Mouse (Mus musculus) thymus, adult 2 months (tissue): Measurements from ENCODE around the gene Draxin. TPM values are rescaled to one million over a fixed set of nuclear protein-coding genes. Genes with fewer than 3 reads are reported as not detected.

Experiments used
- DNase-seq: peaks from one replicate; pipeline ENCODE4 v3.0.0; 2021
- H3K27ac ChIP-seq: fragments of 200-500 bp; 2 replicates; pipeline ENCODE4 v1.5.1; 2012; ENCODE audit warnings: low read length, control low read depth; ENCODE audit not compliant: control insufficient read depth, insufficient read depth
- H3K27me3 ChIP-seq: fragments of 200-500 bp; 2 replicates; pipeline ENCODE4 v1.6.1; 2012; ENCODE audit warnings: mild to moderate bottlenecking, low read length, moderate library complexity, mixed read lengths; ENCODE audit not compliant: control insufficient read depth, insufficient read depth
- H3K36me3 ChIP-seq: fragments of 200-500 bp; 2 replicates; pipeline ENCODE4 v1.6.1; 2012; ENCODE audit warnings: mild to moderate bottlenecking, low read length, moderate library complexity; ENCODE audit not compliant: control insufficient read depth, insufficient read depth
- H3K4me1 ChIP-seq: fragments of 200-500 bp; replicated peaks from 2 replicates; pipeline ENCODE4 v1.6.1; 2012; ENCODE audit warnings: low read length; ENCODE audit not compliant: control insufficient read depth, insufficient read depth
- H3K4me3 ChIP-seq: fragments of 200-500 bp; 2 replicates; pipeline ENCODE4 v1.5.1; 2012; ENCODE audit warnings: mild to moderate bottlenecking, low read length, control low read depth, moderate library complexity; ENCODE audit not compliant: control insufficient read depth, insufficient read depth
- CTCF ChIP-seq: fragments of 200-500 bp; IDR thresholded peaks from 2 replicates; pipeline ENCODE4 v1.5.1; 2012; ENCODE audit warnings: mild to moderate bottlenecking, control low read depth, low read length, moderate library complexity, borderline replicate concordance; ENCODE audit not compliant: control insufficient read depth, poor library complexity, insufficient read depth; ENCODE audit errors: extremely low read depth
- POLR2A ChIP-seq: fragments of 200-500 bp; IDR thresholded peaks from 2 replicates; pipeline ENCODE4 v1.6.1; 2012; ENCODE audit warnings: mild to moderate bottlenecking, low read length, control low read depth, moderate library complexity; ENCODE audit not compliant: control insufficient read depth, poor library complexity, insufficient read depth; ENCODE audit errors: extremely low read depth
- WGBS: fragments of 180-500 bp; shearing (Covaris S2); methylation state at CpG from one replicate; pipeline ENCODE4 v1.1.7; 2018; 5-methylcytosine and 5-hydroxymethylcytosine counted together
- polyA plus RNA-seq: library from polyadenylated mRNA; depleted of rRNA; stranded (reverse); fragments of >200 nt; gene quantifications from 2 replicates; pipeline ENCODE4 v1.2.3, GENCODE M21; 2012

Gene Draxin
- polyA plus RNA-seq, 1 experiment, result 0.26 TPM

- DNase-seq, result no peak
- H3K36me3 ChIP-seq, result peaks cover 27% of the 10 kb centered on the region
- 97% methylated on average over 10 of the region's 10 CpGs for WGBS
Measured at GRCm38 (mm10) chr4:148081201-148081600, 49.3 kb downstream of the Draxin start.

GRCm38 (mm10) chr4:148080597-148080973 is 49.9 kb downstream of the Draxin start:
- Histone ChIP-seq H3K4me3 (no peak overlapping the region), H3K27me3 (no peaks in the 10 kb centered on the region), H3K36me3 (peaks cover 27% of the 10 kb centered on the region), H3K27ac (no peak overlapping the region), H3K4me1 (peaks cover 37% of the 10 kb centered on the region)
- WGBS, result 94% methylated on average over 1 of the region's 1 CpGs
- DNase-seq, result no peak
- no peak for TF ChIP-seq POLR2A
- TF ChIP-seq CTCF, result no peak

More at GRCm38 (mm10) chr4:148081201-148081600, 49.3 kb downstream of the Draxin start:
- Histone ChIP-seq H3K4me3 (no peak overlapping the region), H3K4me1 (peaks cover 41% of the 10 kb centered on the region), H3K27me3 (no peaks in the 10 kb centered on the region), H3K27ac (no peak overlapping the region)
- TF ChIP-seq CTCF, result no peak
- TF ChIP-seq POLR2A, result no peak

DNA sequence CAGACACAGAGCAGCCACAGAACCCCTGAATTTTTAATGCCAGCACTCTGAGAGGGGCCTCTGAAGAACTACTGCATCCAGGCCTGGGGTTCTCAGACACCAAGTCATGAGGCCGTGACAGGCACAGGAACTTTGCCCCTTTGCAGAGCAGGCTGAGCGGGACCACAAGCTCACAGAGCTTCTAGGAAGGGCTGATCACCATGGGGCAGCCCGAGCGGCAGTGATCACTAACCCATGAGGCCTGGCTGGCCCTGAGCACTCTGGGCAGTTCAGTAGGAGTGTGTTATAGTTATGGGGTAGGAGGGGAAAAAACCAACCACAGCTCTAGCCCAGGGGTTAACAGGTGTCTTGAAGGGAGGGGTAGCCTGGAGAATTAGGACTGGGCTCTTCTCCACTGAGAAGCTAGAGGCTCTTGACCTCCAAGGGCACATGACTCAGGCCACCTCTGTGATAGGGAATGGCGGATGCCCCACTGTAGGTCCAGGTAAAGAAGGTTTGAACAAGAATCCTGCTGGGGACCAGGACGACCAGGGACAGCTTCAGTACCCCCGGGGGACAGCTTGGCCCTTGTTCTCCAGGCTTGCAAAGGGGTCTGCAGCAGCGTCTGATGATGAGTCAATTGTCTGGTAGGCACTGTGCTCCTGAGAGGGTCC is 50.4 kb downstream of the Draxin start:
- WGBS, result 97% methylated on average over 8 of the region's 8 CpGs

DNA sequence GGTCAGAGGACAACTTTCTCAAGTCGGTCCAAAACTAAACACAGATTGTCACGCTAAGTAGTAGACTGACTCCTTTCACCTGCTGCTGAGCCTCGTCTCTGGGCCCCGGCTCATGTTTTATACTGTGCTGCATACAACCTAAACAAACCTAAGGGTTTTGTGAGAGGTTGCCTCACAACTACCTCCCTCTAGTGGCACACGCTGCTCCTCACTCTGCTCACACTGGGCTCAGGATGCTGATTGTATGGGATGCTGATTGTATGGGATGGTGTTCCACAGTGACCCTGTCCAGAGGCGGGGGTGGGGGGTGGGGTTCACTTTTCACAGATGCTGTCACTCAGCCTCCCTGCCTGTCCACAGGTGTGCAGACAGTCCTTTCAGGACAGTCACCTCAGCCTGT is 51.3 kb downstream of the Draxin start:
- H3K4me3 ChIP-seq, result no peak overlapping the region
- H3K27me3 ChIP-seq, result no peaks in the 10 kb centered on the region
- 96% methylated on average over 6 of the region's 6 CpGs for WGBS
- H3K4me1 ChIP-seq, result peaks cover 34% of the 10 kb centered on the region
- no peak for DNase-seq
- no peak overlapping the region for H3K27ac ChIP-seq
- H3K36me3 ChIP-seq, result peaks cover 27% of the 10 kb centered on the region
- TF ChIP-seq CTCF (no peak), POLR2A (no peak)

More for the DNA sequence above, 50.4 kb downstream of the Draxin start:
- TF ChIP-seq POLR2A (no peak), CTCF (no peak)
- Histone ChIP-seq H3K27ac (no peak overlapping the region), H3K27me3 (no peaks in the 10 kb centered on the region), H3K4me1 (peaks cover 36% of the 10 kb centered on the region), H3K4me3 (no peak overlapping the region), H3K36me3 (peaks cover 27% of the 10 kb centered on the region)
- no peak for DNase-seq

DNA sequence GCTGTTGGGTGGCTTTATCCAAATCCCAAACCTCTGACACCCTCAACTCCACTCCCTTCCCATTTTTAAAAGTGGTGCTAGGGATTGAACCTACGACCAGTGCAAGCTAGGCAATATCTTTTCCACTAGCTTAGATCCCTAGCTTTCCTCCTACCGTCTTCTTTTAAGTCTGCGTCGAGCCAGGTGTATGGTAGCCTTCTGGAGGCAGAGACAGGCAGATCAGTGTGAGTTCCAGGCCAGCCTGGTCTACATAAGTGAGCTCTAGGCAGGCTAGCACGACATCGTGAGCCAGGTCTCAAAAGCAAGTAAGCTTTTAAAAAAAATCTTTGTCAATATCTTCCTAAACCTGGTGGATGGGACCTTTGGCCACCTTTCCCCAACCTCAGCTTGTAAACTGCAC is 54.6 kb downstream of the Draxin start:
- DNase-seq, result no peak
- TF ChIP-seq CTCF, result no peak
- TF ChIP-seq POLR2A, result no peak
- Histone ChIP-seq H3K36me3 (peaks cover 14% of the 10 kb centered on the region), H3K4me1 (peaks cover 10% of the 10 kb centered on the region), H3K27me3 (no peaks in the 10 kb centered on the region), H3K4me3 (no peak overlapping the region), H3K27ac (no peak overlapping the region)
- 96% methylated on average over 6 of the region's 6 CpGs for WGBS

- no peak overlapping the region for H3K27ac ChIP-seq
- H3K27me3 ChIP-seq, result no peaks in the 10 kb centered on the region
- H3K4me3 ChIP-seq, result peak overlapping the region; percentile 43
- peak; percentile 74 for DNase-seq
- WGBS, result 40% methylated on average over 21 of the region's 21 CpGs
- no peak for TF ChIP-seq POLR2A
- no peak for TF ChIP-seq CTCF
- peaks cover 10% of the 10 kb centered on the region for H3K4me1 ChIP-seq
- peaks cover 8% of the 10 kb centered on the region for H3K36me3 ChIP-seq
Measured at GRCm38 (mm10) chr4:148075259-148075658, 55.2 kb downstream of the Draxin start.

- H3K4me3 ChIP-seq, result peak overlapping the region; percentile 43
- TF ChIP-seq POLR2A, result no peak
- no peak; the same call in 1 of the 2 replicates for TF ChIP-seq CTCF
Measured at GRCm38 (mm10) chr4:148074521-148075189, 55.8 kb downstream of the Draxin start.

More at GRCm38 (mm10) chr4:148074521-148075189, 55.8 kb downstream of the Draxin start:
- peak; percentile 22 for DNase-seq
- no peak overlapping the region for H3K27ac ChIP-seq
- 54% methylated on average over 17 of the region's 17 CpGs for WGBS
- peaks cover 2% of the 10 kb centered on the region for H3K36me3 ChIP-seq
- H3K27me3 ChIP-seq, result no peaks in the 10 kb centered on the region
- H3K4me1 ChIP-seq, result peaks cover 10% of the 10 kb centered on the region
